Mouse (Mus musculus): ENCODE measurements around the gene Rsu1.
A peak's percentile ranks its signal among the peaks of the same experiment; 100 is the strongest.

Gene Rsu1

GRCm38 (mm10) chr2:13168743-13169142 is 102.5 kb downstream of the Rsu1 start:
- peak; percentile 93 for DNase-seq (ENCODE audit: low read depth, low spot score)

- DNase-seq (ENCODE audit: low read depth, low spot score): no peak
These were observed 109.5 kb downstream of the Rsu1 start for GRCm38 (mm10) chr2:13161717-13162116.

GRCm38 (mm10) chr2:13145245-13145644 is 126.0 kb downstream of the Rsu1 start:
- DNase-seq (ENCODE audit: low read depth, low spot score): no peak

GRCm38 (mm10) chr2:13134890-13135289 is 136.3 kb downstream of the Rsu1 start:
- no peak for DNase-seq (ENCODE audit: low read depth, low spot score)

- DNase-seq (ENCODE audit: low read depth, low spot score): no peak
These were observed 138.4 kb downstream of the Rsu1 start for GRCm38 (mm10) chr2:13132841-13133240.

GRCm38 (mm10) chr2:13132406-13132805 is 138.8 kb downstream of the Rsu1 start:
- DNase-seq (ENCODE audit: low read depth, low spot score): no peak

GRCm38 (mm10) chr2:13129859-13130258 is 141.4 kb downstream of the Rsu1 start:
- peak; percentile 22 for DNase-seq (ENCODE audit: low read depth, low spot score)

GRCm38 (mm10) chr2:13129337-13129736 is 141.9 kb downstream of the Rsu1 start:
- peak; percentile 9 for DNase-seq (ENCODE audit: low read depth, low spot score)

- DNase-seq (ENCODE audit: low read depth, low spot score): no peak
These were observed 150.8 kb downstream of the Rsu1 start for GRCm38 (mm10) chr2:13120461-13120860.

GRCm38 (mm10) chr2:13117896-13118295 is 153.3 kb downstream of the Rsu1 start:
- DNase-seq (ENCODE audit: low read depth, low spot score): no peak

GRCm38 (mm10) chr2:13106531-13106930 is 164.7 kb downstream of the Rsu1 start:
- DNase-seq (ENCODE audit: low read depth, low spot score): no peak

- no peak for DNase-seq (ENCODE audit: low read depth, low spot score)
These were observed 166.8 kb downstream of the Rsu1 start for GRCm38 (mm10) chr2:13104388-13104787.

GRCm38 (mm10) chr2:13103797-13104200 is 167.4 kb downstream of the Rsu1 start:
- DNase-seq (ENCODE audit: low read depth, low spot score): no peak

- DNase-seq (ENCODE audit: low read depth, low spot score): no peak
These were observed 177.2 kb downstream of the Rsu1 start for GRCm38 (mm10) chr2:13094045-13094444.

GRCm38 (mm10) chr2:13093570-13093969 is 177.6 kb downstream of the Rsu1 start:
- DNase-seq (ENCODE audit: low read depth, low spot score): no peak

GRCm38 (mm10) chr2:13091399-13092015 is 179.7 kb downstream of the Rsu1 start:
- DNase-seq (ENCODE audit: low read depth, low spot score): no peak

- no peak for DNase-seq (ENCODE audit: low read depth, low spot score)
These were observed 180.4 kb downstream of the Rsu1 start for GRCm38 (mm10) chr2:13090841-13091240.

GRCm38 (mm10) chr2:13089861-13090260 is 181.4 kb downstream of the Rsu1 start:
- DNase-seq (ENCODE audit: low read depth, low spot score): no peak

- DNase-seq (ENCODE audit: low read depth, low spot score): no peak
These were observed 182.9 kb downstream of the Rsu1 start for GRCm38 (mm10) chr2:13088266-13088665.

- no peak for DNase-seq (ENCODE audit: low read depth, low spot score)
These were observed 183.4 kb downstream of the Rsu1 start for GRCm38 (mm10) chr2:13087811-13088210.

- no peak for DNase-seq (ENCODE audit: low read depth, low spot score)
These were observed 187.0 kb downstream of the Rsu1 start for GRCm38 (mm10) chr2:13084223-13084622.

- DNase-seq (ENCODE audit: low read depth, low spot score): no peak
These were observed 190.7 kb downstream of the Rsu1 start for GRCm38 (mm10) chr2:13080476-13080875.

- no peak for DNase-seq (ENCODE audit: low read depth, low spot score)
These were observed 199.0 kb downstream of the Rsu1 start for GRCm38 (mm10) chr2:13072243-13072642.
